Mouse (Mus musculus) brain, embryonic 18.5 days (tissue): ENCODE results near the gene Rflna.

Source experiments
- DNase-seq: peaks from one replicate; pipeline ENCODE4 v3.0.0-alpha.2; 2012; ENCODE audit warnings: low read depth, low spot score

Rflna gene

DNA sequence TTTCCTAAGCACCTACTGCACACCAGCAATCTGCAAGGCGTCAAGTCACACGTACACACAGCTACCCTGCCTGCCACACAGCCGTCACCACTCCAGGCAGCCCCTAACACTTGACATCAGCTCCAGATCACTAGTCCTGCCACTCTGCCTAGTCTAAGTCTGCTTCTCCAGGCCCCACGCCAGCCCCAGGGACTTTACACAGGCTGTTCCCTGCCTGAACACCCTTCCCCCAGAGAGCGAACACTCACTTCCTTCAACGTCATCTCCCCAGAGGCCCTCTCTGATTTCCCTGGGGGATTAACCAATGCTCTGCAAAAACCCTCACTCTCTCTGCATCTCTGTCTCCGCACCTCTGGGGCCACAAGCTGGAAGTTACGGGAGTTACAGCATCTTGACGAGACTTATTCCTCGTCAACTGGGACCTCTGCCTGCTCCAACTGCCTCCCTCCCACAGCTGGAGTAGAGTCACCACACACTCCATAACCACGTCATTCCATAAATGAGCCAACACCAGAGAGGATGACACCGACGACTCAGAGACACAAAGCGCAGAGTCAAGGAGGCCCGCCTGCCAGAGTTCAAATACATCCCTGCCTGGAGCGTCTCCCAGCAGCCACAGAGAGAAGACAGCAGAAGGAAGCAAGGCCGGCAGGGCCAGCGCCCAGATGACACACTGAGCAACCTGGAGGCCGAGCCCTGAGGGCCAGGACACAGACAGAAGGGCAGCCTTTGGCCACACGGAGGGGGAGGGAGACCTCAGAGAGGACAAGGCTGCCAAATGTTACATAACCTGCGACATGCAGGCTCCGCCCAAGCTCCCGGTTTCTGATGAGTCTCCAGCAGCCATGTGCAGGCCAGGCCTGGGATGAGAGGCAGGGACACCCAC, 49.8 kb downstream of the Rflna start:
- no peak for DNase-seq

DNA sequence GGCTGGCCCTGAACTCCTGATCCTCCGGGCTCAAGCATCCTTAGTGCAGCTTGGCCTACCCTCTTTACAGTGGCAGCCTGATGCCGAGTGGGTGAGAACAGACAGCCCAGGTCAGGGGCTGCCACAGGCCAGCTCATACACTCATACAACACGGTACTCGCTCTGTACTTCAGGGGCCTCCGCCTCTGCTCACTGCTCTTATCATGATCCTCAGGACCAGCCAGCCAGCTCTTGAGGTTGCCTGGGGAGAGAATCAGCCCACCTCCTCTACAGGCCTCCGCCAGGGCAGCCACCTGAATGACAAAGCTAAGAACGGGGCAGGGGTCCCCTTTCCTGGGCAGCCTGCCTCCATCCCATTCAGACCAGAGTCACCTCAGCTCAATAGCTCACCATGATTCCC, 50.6 kb downstream of the Rflna start:
- no peak for DNase-seq

DNA sequence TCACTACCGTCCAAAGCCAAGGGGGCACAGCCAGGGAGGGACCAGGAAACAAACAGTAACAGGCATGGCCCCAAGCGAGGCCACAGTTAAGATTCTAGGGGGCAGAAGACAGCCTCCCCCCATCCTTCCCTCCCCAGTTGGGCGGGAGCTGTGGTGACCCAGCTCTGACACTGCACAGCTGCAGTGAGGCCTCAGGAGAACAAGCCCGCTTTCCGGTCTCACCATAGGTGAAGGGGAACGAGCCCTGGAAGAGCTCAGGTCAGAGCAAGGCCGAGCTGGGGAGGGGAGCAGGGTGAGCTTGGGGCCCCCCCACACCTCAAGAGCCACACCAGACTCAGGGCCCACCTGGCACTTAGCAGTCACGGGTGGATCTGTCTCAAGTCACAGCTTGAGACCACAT, 52.9 kb downstream of the Rflna start:
- no peak for DNase-seq

DNA sequence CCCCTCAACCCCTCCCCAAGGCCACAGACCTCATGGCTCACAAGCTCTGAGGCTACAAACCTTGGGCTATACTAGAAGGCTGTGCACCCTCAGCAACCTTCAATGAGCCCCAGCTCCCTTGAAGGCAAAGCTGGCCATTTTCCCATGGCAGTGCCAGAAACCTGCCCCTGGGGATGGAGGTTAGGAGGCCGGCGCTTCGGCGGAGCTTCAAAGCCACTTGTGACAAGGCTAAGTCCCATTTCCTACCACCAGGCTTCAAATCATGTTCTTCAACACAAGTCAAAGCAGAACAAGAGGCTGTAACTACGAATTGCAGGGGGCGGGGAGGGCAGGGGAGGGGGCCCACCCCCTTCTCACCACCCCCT, 53.3 kb downstream of the Rflna start:
- no peak for DNase-seq

DNA sequence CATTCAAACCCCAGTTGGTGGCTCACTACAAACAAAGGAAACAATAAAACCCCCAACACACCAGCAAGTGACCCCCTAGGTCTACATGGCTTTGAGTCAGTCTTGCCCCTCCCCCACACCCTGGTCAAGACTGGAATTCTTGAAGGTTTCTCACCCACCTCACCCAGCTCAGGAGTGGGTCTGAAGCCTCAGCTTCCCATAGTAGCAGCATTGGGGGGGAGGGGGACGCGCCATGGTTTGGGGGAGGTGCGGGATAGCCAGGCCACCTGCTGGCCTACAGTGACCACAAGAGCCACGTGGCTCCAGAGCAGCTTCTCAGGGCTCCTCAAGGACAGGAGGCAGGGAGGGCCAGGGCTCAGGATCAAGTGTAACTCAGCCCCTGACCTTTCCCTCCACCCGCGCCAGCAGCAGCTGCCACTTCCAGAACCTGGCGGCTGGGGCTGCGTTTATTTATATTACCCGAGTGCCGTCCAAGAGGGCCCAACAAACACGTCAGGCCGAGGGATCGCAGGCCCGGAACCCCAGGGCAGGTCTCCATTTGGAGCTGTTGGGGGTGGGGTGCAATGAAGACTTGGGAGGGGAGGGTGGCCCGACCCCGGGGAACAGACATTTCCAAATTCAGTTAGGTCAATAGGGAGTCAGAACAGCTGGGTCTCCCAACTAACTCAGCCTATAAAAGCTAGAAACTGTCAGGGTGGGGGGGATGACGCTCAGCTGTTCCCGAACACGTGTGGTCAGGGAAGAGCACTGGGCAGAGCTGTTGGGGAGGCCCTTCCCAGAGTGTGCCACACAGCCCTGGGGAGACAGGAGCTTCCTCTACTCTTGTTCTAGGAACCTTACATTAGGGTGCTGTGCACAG, 53.9 kb downstream of the Rflna start:
- DNase-seq = no peak

DNA sequence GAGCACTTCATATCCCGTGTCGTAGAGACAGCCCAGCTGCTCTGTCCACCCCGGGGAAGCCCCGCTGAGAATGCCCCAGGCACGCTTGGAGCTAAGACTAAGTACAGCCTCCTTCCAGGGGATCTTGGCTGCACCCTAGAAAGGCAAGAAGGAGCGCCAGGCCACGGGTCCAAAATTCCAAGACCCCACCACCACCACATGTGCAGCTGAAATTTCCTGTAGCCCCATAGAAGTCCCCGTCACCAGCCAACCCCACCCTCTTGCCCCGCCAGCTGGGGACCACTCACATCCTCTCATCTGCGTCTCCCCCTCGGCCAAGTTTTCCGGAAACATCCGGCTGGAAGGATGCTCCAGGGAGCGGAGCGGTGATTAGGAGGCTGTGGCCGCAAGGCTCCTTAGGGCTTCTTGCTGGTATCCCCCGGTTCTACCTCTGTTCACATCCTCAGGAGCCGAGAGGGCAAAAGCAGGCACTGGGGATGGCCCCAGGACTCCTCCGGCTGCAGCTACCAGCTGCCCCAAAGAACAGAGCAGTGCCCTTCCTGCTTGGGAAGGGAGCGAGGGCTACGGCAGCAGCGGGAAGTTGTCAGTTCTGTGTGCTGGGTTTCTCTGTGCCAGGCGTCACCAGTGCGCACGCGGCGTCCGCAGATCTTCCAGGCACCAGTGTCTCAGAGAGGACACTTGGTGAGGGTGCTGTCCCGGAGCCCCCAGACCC, 54.7 kb downstream of the Rflna start:
- no peak for DNase-seq

DNA sequence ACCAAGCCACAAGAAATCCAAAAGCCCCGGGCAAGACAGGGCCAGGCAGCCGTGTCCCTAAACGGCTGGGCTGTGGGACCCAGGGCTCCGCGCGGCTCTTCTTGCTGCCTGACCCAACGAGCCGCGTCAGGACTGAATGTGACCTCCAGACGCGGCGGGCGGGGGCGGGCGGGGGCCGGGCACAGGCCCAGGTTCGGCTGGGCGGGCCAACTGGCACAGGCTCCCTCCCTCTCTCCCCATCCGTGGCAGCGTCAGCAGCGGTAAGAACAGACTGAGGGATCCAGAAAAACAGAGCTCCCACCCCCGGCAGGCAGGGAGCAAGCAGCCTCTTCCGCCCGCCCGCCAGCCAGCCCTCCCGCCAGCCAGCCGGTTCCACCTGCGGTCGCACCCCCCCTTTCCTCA, 55.2 kb downstream of the Rflna start:
- no peak for DNase-seq
